Mouse (Mus musculus) B cell, adult 67 days (primary cell): ENCODE results near the gene Pnpt1. TPM values are rescaled to one million over a fixed set of nuclear protein-coding genes. Genes with fewer than 3 reads are reported as not detected.

Source experiments
- total RNA-seq, 2 experiments: library from RNA; stranded (reverse); gene quantifications; 4 replicates each; pipeline ENCODE4 v1.2.4; 2023

Pnpt1 gene
- 10 to 100 TPM; 39.3 to 43.5 TPM for total RNA-seq

GRCm38 (mm10) chr11:29130385-29131355 lies at the start of gene Pnpt1:
TSS of gene Pnpt1 (plus strand) at chr11:29130744.

GRCm38 (mm10) chr11:29172563-29173124 lies 42.1 kb downstream of the Pnpt1 start, which contains the start of gene Ppp4r3b:
TSS of gene Ppp4r3b (plus strand) at chr11:29172890.

Other genes with a start within 250 kb of the Pnpt1 start
- gene Ppp4r3b, start 42.1 kb downstream of the Pnpt1 start, total RNA-seq = 100 to 1,000 TPM; 145 to 165 TPM
- gene Cfap36, start 116.7 kb downstream of the Pnpt1 start, total RNA-seq = 10 to 100 TPM; 24.2 to 24.7 TPM
- gene Ccdc88a, start 242.9 kb downstream of the Pnpt1 start, total RNA-seq = 10 to 100 TPM in 1 of 2 experiments, 1 to 10 TPM in 1; 9.8 to 10.8 TPM